Mouse (Mus musculus) kidney, postnatal 10 days (tissue): ENCODE results near the gene Ivns1abp.
"Not testable (repeated sequence)": the region's sequence is repeated elsewhere in the genome, so short reads cannot be mapped to it uniquely, and the experiment has no call there.

ENCODE experiments used
- DNase-seq: peaks from one replicate; pipeline ENCODE4 v3.0.0; 2021; ENCODE audit warnings: mixed read lengths

Gene Ivns1abp

DNA sequence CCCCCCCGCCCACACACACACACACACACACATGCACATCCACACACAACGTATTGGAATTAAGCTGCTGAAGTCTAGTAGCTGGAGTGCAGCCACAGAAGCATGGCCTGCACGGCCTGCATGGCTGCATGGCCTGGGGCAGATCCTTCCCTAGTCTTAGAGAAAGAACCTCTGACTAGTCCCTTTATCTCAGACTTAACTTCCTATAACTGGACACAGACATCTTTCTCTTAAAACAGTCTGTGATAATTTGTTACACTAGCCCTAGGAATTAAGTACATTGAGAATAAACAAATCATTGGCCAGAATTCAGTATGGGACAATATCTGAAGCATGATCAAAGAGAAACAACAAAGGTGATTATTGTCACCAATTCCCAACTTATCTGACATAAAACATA is 2.0 kb upstream of the Ivns1abp start:
- no peak for DNase-seq

- peak; percentile 48 for DNase-seq
Observed at GRCm38 (mm10) chr1:151342968-151343367, 1.3 kb upstream of the Ivns1abp start.

DNA sequence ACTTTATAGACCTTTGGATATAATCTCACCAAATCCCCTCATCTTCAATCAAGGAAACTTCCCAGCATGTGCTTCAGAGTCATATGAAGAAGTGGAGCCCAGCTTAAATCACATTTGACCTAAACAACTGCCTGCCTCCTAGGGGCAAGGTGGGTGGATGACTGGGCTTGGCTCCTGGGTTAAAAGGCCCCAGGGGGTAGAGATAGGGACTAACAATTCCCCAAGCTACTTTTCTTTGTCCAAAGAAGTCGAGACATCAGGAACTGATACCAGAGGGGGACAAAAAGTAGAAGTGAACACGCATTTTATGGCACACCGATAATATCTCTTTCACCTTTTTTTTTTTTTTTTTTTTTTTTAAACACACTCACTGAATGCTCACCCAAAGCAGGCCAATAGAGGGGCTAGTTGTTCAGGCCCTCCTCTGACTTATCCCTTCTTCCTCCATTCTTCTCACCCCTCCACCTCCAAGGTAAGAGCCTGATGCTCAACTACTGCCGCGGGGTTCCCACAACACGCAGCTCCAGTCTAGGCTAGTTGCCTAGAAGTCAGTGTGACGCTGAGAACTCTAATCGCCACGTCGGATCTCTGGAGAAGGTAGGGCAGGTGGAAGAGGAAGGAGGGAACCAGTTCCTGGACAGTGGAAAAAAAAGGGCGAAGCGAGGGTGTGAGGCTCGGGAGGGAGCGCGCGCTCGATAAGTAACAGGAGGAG is 550 bp upstream of the Ivns1abp start:
- peak; percentile 40 for DNase-seq

DNA sequence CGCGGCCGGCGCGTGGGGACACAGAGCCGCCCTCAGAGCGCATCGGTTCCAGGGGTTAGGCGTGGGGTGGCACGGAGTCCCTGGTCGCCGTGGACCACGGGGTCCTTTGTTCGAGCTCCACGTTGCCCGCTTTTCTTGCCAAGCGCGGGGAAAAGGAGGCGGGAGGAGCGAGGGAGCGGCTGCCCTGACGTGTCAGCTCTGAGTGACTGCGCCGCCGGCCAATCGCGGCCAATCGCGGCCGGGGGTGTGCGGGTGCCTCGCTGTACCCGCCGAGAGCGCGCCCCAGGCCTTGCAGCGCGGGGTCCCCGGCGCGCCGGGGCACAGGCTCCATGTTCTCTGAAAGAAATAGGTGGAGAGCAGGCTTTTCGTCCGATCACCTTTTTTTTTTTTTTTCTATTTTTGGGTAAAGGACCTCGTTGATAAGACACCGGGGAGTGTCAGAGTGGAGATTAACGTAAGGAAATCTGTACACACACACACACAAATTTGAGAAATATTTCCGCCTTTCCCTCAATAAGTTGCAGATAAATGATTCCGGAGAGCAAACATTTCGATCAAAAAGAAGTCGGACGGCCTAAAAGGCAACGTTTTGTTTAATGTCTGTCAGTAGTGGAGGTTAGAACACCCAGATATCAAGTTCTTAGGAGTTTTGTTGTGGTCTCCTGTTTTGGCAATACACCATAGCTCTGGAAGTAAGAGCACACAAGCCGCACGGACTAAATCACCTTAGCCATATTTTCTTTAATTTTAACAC is 1.0 kb downstream of the Ivns1abp start:
- peak; percentile 98 for DNase-seq

DNA sequence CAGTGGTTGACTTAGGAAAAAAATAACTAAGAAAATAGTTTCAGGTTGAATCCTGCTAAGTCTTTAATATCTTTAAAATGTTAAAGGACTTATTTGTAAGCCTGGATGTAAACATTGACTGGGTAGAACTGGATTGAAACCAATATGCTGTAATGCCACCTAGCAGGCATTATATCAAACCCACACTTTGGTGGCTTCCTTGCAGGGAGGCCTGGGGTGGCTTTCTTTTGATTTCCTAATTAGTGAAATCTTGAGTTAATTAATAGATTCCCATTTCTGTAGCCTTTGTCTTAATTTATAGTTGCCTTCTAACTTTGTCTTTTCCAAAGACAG is 1.6 kb downstream of the Ivns1abp start:
- no peak for DNase-seq

- DNase-seq = peak; percentile 4
Observed at GRCm38 (mm10) chr1:151346681-151347127, 2.4 kb downstream of the Ivns1abp start.

DNA sequence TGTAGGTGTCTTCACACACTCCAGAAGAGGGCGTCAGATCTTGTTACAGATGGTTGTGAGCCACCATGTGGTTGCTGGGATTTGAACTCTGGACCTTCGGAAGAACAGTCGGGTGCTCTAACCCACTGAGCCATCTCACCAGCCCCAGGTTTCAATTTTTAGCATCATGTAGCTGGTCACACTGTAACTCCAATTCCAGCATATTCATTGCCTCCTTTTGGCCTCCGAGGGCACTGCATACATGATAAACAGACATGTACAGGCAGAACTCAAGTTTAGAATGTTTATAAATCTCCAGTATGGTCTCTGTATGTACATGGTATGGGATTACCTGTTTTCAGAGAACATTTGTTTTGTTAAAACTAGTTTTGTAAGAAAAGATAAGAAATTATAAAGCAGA is 4.0 kb downstream of the Ivns1abp start:
- not testable (repeated sequence) for DNase-seq

DNA sequence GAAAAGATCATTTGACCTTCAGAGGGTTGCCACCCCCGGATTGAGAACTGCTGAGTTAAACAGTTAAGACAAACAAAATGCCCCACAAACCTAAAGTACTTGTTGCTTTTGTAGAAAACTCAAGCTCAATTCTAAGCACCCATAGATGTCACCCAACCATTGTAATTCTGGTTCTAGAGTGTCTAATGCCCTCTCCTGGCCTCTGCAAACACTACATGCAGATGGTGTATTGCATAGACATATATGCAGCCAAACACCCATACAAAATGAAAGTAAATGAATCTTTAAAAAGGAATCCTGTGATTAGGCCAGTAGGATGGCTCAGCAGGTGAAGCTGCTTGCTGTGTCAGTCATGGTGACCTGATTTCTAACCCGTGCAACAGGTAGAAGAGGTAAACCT is 8.6 kb downstream of the Ivns1abp start:
- DNase-seq = peak; percentile 57

GRCm38 (mm10) chr1:151355994-151356393 is 11.7 kb downstream of the Ivns1abp start:
- DNase-seq = no peak

- no peak for DNase-seq
Observed at GRCm38 (mm10) chr1:151359374-151359773, 15.1 kb downstream of the Ivns1abp start.

- no peak for DNase-seq
Observed at GRCm38 (mm10) chr1:151366944-151367605, 22.8 kb downstream of the Ivns1abp start.

- DNase-seq = no peak
Observed at GRCm38 (mm10) chr1:151367721-151368324, 23.5 kb downstream of the Ivns1abp start.

DNA sequence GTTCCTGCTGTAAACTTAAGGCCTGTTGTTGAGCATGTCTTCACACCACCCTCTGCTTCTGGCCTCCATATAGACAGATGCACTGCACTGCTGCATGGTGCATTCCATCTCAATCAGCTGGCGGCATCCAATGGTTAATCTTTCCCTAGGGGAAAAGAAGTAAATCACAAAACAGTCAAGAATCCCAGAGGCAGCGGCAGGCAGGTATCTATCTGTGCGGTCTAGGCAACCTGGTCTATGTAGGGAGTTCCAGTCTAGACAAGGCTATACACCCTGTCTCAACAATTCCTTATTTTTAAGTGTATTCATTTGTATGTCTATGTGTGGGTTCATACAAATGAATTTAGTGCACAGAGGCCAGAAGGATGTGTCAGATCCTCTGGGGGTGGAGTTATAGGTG is 24.2 kb downstream of the Ivns1abp start:
- DNase-seq = no peak

DNA sequence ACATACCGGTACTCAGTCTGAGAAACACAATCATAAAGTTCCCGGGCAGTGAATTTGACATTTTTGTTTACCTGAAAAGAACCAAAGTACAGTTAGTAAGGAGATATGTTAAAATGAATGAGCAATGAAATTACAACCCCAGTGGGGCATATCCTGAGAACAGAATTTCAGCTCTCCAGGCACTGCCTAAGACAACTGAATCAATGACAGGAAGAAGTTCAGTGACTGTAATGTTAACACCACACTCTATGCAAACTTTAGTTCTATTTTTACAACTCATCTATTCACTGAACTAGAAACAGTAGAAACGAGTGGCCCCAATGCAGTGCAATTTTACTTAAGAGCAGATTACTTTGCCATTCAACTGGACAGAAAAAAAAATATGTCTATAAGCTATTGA is 26.3 kb downstream of the Ivns1abp start:
- DNase-seq = no peak

DNA sequence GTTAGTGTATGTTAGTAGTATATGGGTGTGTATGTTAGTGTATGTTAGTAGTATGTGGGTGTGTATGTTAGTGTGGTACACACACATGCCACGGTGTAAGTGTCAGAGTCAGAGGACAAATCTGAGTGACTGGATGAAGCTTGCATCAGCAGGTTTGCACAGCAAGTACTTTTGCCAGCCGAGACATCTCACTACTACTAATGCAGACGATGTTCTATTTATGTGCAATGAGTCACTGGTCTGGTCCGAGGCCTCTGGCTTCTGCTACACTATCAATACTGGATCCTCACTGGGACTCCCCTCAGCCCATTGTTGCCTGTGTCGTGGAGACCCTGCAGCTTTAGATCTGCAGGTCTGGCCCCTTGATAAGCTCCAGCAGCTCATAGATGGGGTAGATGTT is 27.3 kb downstream of the Ivns1abp start:
- no peak for DNase-seq

- DNase-seq = no peak
Observed at GRCm38 (mm10) chr1:151372823-151373222, 28.5 kb downstream of the Ivns1abp start.

- no peak for DNase-seq
Observed at GRCm38 (mm10) chr1:151377353-151377752, 33.1 kb downstream of the Ivns1abp start.

- peak; percentile 58 for DNase-seq
Observed at GRCm38 (mm10) chr1:151390029-151390428, 45.8 kb downstream of the Ivns1abp start.

DNA sequence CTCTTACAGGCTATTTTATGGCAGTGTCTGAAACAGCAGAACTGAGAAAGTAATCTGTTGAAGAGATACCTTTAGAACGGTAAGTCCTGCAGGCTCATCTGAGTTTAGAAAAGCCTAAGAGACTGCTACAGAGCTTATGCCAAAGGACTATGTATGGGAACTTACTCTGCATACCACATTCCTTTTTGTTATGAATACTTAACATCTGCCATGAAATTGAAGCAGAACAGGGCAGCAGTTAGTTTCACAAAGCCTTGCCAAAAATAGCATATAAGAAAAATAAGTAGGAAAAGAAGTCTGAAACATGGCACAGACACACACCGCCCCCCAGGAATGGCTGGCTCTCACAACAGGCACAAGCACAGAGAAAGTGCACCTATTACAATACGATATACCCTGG is 65.5 kb downstream of the Ivns1abp start:
- DNase-seq = no peak
